Mouse (Mus musculus) left cerebral cortex, postnatal 10 days (tissue): ENCODE results near the gene Krt20. TPM values are rescaled to one million over a fixed set of nuclear protein-coding genes. Genes with fewer than 3 reads are reported as not detected.

Experiments
- DNase-seq, 2 experiments: peaks; one replicate each; pipeline ENCODE4 v3.0.0; 2021 to 2022; ENCODE audit warnings: low spot score in 2 of 2, mixed read lengths in 1 of 2; ENCODE audit errors: extremely low spot score in 1 of 2
- intact Hi-C: fragments of 180-260 bp; cut with DNase I; formaldehyde crosslinking; loops from one replicate; pipeline ENCODE4 v1.15.1; 2025
- total RNA-seq, 2 experiments: library from RNA; stranded (reverse); gene quantifications; 2 replicates each; pipeline ENCODE4 v1.2.3; 2021

Gene Krt20
- total RNA-seq, 2 experiments from 2014 or later, result not detected

DNA sequence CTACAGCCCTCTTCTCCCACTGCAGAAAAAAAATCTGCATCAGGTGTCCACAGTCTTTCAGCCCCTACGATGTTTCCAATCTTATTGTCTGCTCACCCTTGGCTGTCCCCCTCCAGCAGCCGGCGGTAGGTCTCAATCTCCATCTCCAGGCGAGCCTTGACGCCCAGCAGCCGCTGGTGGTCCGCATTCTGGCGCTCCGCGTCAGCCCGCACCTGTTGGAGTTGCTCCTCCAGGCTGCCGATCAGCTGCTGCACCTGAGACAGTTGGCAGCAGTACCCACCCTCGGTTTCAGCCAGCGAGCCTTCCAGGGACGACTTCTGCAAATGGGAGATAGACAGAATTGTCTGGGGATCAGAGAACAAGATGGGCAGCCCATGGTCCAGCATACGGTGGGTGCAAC lies 20.1 kb downstream of the Krt20 start:
- DNase-seq, result peak in 1 of 2 experiments; percentile 46
- intact Hi-C loops, result no loop called here

DNA sequence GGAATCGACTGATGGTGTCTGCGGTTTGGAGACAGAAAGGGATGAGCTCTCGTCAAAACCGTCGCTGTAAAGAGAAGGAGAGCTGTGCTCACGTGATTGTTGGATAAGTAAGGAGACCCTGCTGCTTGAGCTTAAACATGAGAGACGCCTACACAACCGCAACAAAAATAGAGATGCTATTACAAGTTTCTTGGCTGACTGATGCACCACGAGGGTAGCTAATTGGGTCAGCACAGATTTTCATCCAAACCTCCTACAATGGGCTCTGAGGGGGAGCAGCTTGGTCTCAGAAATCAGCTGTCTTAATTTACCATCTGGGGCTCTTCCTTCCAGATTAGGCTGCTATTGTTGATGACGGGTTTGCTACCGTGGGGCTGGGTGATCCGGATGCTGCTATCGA lies 21.0 kb downstream of the Krt20 start:
- intact Hi-C loops, result no loop called here
- DNase-seq, result peak in 1 of 2 experiments; percentile 77

DNA sequence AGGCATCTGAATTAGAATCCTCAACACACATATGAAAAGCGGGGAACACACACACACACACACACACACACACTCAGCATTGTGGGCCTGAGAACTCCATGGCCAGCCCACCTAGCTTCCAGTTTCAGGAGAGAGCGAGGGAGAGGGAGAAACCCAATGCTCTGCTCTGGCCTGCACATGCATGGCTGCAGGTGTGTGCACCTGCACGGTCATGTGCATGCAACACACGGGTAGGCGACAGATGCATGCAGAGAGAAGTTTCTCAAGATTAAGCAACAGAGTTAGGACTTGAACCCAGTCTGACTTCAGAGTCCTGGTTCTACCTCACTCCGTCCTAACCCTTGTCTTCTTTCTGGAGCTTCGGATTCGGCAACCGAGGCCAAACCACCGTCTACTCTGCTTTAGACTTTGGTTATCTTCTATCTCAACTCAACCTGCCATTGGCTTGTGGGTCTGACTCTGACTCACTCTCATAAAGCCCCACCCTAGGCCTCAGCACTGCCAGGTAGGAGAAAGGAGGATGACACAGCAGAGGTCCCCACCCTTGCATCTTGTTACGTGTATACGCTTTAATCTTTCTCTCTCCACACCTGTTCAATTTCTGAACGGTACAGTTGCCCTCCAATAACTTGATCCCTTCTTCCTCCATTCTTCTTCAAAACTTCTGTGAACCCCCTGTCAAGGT lies 23.3 kb downstream of the Krt20 start:
- intact Hi-C loops, result no loop called here
- DNase-seq, result no peak

DNA sequence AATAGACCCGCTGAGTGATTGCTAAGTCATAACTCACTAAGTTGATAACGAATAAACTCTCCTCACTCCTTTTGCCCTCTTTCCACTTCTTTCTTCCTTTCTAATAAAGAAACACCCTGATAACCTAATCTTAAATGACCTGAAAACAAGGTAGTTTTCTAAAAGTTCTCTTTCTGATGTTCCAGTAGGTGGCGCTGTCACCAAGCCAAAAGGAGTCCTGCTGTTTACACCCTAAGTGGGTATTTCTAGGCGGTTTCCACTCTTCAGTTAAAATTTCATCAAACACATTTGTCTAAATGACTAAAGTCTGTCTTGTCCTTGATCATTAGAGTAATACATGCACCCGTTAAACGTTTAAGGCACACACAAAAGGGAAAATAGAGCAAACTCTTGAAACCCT lies 24.7 kb downstream of the Krt20 start:
- intact Hi-C loops, result loop anchor here (2.0 kb wide), 1 partner anchor 50 kb away; no protein-coding TSS in a partner anchor
- peak; percentile 33 to 57 for DNase-seq

DNA sequence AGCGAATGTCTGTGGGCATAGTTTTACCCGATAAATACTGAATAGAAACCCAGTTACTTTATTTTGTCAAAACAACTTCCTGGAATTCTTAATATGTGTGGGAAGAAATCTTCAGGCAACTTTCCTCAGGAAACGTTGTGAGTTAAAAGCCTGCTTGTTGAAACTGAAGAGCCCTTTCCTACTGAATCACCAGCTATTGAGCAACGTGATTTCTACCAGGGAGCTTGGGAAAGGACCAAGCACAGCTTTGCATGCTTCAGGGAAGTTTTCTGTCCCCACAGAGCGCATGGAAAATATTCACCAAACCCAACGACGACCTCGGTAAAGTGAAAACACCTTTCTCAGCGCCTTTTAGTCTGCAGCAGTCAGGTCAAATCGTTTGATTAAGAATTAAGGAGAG lies 31.8 kb downstream of the Krt20 start:
- no peak for DNase-seq
- intact Hi-C loops, result no loop called here

DNA sequence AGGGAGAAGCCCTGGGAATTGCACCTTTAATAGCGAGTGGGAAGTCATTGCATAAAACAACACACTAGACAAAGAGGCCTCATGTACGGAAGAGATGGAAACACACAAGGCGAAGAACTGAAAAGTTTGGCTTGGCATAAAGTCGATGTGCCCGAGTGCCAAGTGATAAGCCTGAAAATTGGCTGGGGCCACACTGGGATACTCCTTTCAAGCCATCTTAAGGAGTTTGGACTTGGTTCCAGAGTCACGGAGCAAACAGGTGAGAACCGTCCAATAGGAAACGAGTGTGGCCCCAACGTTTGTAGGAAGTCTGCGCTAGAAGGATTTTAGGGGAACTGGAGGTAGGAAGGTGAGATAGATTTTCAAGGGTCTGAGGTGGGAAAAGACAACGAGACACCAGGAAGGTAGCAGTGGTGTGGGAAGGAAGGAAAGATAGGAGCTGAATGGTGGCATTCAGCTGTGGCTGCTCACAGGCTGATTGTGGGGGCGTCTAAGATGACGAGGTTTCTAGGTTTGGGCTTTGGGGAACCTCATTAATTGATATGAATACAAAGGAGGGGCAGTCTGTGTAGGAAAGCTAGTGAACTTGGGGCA lies 37.9 kb downstream of the Krt20 start:
- intact Hi-C loops, result no loop called here
- no peak for DNase-seq

DNA sequence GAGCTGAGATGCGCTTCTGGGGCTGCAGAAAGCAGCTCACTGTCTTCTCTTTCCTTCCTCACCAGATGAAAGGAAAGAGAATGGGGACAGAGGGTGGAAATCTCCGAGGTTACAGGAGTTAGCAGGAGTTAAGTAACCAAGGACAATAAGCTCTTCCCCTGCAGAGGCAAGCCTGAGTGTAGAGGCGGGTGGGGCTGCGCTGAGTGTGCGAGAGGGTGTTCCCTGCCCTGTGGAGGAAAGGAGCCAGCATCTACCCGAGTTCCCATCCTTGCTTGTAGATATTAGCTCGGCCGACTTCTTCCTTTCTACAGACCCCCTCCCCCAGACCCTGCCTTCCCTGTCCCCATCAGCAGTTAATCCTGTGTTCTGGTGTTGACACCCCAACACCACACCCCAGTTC lies 39.1 kb downstream of the Krt20 start:
- intact Hi-C loops, result no loop called here
- no peak for DNase-seq

DNA sequence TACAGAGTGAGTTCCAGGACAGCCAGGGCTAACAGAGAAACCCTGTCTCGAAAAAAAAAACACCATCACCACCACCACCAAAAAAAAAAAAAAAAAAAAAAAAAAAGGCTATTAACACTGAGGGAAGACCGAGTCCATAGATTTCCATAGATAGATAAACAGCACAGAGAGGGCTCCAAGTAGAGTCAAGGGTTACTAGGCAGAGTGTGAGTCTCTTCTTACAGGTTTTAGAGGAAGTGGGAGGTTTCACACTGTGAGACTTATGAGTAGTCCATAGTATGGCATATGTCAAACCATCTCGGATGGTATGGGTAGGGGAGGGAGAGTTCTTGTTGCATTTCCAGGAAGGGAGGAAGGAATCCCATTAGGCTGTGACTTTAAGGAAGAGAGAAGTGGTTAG lies 39.9 kb downstream of the Krt20 start:
- no peak for DNase-seq
- intact Hi-C loops, result no loop called here

DNA sequence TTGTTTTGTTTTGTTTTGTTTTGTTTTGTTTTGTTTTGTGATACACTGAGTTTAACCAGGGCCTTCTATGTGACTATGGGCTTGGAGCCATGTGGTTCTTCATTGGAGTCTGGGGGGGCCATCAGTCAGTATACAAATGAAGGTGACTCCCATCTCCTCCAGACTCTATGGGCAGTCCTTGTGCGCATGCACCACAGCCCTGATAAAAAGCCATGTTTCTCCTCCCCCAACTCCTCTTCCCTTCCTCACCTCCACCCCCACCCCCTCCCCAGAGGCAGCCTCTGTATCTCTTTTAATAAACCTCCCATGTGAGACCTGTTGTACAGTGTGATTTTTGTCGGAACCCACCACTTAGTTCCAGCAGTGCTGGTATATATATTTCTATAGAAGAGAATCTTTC lies 41.3 kb downstream of the Krt20 start:
- no peak for DNase-seq
- intact Hi-C loops, result no loop called here

DNA sequence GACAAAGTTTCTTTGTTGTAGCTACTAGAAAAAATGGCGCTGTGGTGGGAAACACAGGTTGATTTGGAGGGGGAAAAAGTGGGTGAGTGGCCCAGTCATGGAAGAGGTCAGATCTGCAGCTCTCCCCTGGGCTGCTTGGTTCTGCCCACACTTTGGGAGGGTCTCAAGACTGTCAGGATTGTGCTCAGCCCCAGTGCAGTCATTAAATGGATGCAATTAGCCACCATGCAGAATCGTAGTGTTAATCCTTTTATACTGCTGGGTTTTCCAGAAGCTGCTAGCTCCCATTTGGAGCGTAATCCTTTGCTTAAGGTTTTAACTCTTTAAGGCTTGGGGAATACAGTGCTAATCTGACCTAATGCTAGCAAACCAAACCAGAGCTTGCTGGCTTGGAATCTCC lies 41.9 kb downstream of the Krt20 start:
- intact Hi-C loops, result no loop called here

DNA sequence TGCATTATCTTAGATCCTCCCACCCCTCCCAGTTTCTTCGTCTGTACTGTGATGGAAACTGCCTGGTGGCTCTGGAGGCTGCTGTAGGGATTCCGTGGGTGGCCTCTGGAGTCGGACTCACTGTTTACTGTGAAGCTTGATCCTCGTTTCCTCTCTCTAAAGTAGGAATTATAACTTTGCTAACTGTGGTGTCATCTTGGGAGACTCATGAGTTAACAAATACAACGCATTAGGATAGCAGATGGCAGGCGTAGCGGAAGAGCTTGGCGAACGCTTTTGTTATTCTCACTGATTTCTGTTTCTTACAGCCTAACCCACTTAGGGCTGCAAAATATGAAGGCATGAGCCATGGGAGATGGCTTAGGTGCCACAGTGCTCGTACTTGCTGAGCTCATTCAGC lies 45.5 kb downstream of the Krt20 start:
- intact Hi-C loops, result no loop called here
- peak in 1 of 2 experiments; percentile 13 for DNase-seq

More for the DNA sequence above, 41.9 kb downstream of the Krt20 start:
- no peak for DNase-seq

DNA sequence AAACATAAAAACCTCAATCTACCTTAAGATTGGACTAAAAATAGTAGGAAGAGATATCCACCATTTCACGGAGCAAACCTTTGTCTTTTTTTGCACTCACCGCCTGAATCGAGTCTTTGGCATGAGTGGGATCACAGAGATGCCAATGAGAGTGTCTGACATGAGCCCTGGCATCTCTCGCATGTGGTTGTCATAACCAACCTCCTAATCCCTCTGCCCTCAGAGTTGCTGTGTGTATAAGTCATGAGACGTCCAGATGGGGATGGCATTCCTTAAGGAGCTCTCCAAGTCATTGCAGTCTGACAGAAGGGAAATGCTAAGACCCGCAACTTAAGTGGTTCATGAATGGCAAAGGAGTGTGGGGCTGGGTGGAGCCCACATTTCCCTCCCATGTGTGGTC lies 46.6 kb downstream of the Krt20 start:
- intact Hi-C loops, result no loop called here

DNA sequence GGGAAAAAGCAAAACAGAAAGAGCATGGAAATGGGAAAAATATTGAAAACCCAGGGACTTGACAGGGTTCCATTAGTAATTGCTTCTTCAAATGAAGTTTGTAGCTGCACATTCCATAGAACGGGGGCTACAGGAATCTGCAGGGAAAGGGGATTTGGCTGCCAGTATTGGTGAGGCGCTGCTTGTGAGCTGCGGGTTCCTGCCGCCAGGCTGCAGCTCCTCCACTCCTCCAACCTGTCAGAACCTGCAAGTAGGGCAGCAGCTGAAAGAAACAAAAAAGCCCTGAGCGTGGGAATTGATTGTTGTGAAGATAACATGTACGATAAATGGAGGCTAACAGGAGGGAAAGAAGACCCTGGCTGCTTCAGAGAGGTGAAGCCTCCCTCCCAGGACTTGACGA lies 47.1 kb downstream of the Krt20 start:
- DNase-seq, result no peak
- intact Hi-C loops, result no loop called here

More for the DNA sequence above, 46.6 kb downstream of the Krt20 start:
- no peak for DNase-seq

DNA sequence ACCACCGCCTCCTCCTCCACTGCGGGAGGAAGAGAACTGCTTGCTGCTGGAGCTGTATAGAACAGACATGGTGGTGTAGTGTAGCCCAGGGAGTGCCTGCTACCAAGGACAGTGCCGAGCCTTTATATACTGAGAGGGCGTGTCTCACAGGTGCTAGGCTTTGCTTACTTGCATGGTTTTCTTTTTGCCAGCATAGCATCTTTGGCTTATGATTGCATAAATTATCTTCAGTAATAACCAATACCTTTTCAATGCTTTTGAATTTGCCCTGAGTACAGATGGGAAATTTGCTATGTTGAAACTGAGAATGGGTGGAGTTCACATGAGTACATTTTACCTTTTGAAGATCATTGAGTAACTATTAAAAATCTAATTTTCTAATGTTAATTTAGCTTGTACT lies 48.7 kb downstream of the Krt20 start, which contains the start of gene Krt10:
Gene Krt10, minus strand, starts transcription at position 101 of the 400 bp plus-strand sequence.
- DNase-seq, result no peak
- intact Hi-C loops, result loop anchor here (10.0 kb wide), 2 partner anchors 616 to 776 kb away; no protein-coding TSS in a partner anchor

DNA sequence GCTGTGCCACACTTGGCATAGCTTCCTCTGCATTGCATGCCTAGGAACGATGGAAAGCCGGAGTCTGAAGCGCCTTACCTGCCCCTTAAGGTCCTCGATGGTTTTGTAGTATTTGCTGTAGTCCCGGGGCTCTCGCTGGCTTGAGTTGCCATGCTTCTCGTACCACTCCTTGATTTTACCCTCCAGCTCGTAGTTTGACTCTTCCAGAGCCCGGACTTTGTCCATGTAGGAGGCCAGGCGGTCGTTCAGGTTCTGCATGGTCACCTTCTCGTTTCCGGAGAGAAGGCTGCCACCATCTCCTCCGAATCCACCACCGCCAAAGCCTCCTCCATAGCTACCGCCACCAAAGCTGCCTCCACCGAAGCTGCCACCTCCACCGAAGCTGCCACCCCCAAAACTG lies 49.3 kb downstream of the Krt20 start:
- intact Hi-C loops, result loop anchor here (10.0 kb wide), 2 partner anchors 616 to 776 kb away; no protein-coding TSS in a partner anchor
- no peak for DNase-seq

DNA sequence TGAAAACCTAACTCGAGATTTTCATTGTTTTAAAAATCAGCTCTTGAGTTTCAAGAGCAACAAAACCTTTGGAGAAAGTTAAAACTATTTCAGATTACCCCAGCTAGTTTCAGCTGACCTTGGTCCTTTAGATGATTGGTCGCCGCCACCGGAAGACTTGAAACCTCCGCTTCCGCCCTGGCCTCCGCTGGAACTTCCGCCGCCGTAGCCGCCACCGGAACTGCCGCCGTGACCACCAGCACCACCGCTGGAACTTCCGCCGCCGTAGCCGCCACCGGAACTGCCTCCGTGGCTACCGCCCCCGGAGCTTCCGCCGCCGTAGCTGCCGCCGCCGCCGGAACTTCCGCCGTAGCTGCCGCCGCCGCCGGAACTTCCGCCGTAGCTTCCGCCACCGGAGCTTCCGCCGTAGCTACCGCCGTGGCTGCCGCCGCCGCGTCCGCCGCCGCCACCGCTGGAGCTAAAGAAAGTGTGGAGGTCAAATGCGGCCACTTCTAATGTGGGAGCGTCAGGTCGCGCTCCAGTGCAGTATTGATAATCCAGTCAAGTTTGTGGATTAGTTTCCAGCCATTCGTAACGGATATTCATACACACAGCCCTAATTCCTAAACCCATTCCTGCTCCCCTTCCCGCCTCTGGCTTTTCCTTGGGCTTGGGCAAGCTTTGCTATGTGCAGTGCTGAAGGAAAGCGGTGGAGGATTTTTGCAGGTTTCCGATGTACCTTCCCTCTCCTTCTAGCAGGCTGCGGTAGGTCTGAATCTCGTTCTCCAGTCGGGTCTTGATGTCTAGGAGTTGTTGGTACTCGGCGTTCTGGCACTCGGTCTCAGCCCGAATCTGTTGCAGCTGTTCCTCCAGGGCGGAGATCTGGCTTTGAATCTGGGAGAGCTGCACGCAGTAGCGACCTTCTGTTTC lies 51.9 kb downstream of the Krt20 start:
- intact Hi-C loops, result loop anchor here (10.0 kb wide), 2 partner anchors 619 to 779 kb away; no protein-coding TSS in a partner anchor

DNA sequence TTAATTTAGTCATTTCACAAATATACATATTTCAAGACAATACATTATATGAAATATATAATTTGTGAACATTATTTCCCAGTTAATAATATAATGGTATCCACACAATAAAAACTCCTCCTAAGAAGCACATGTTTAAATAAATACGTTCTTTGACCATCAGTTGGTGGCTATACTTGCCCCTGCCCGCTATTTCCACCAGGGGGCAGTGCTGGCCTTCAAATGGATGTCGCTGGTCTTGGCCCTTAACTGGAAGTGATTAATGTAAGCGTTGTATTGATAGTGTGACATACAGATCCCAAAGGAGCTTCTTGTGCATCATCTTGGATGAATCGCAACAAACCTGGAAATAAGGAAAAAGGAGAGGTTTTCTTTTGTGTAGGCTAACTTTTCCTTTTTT lies 58.4 kb downstream of the Krt20 start:
- DNase-seq, result peak; percentile 49 to 67
- intact Hi-C loops, result loop anchor here (2.0 to 5.0 kb wide), 2 partner anchors 83 to 918 kb away; no protein-coding TSS in a partner anchor

More for the DNA sequence above, 51.9 kb downstream of the Krt20 start:
- DNase-seq, result peak; percentile 84 to 94
